Mouse (Mus musculus) heart, embryonic 10.5 days (tissue): ENCODE measurements around the gene Psmb9. TPM values are rescaled to one million over a fixed set of nuclear protein-coding genes. Genes with fewer than 3 reads are reported as not detected.
A peak's percentile ranks its signal among the peaks of the same experiment; 100 is the strongest.

Experiments
- DNase-seq: peaks from one replicate; pipeline ENCODE4 v3.0.0-alpha.2; 2017; ENCODE audit warnings: low spot score
- H3K27ac ChIP-seq: fragments of 300-500 bp; sonication (generic); 2 replicates; pipeline ENCODE4 v1.5.1; 2016; ENCODE audit warnings: mild to moderate bottlenecking
- H3K27me3 ChIP-seq: fragments of 300-500 bp; sonication (generic); 2 replicates; pipeline ENCODE4 v1.6.1; 2016; ENCODE audit warnings: mild to moderate bottlenecking; ENCODE audit not compliant: poor library complexity, insufficient read depth, severe bottlenecking
- H3K36me3 ChIP-seq: fragments of 300-500 bp; sonication (generic); 2 replicates; pipeline ENCODE4 v1.6.1; 2016; ENCODE audit warnings: mild to moderate bottlenecking, moderate library complexity
- H3K4me1 ChIP-seq: fragments of 300-500 bp; sonication (generic); 2 replicates; pipeline ENCODE4 v1.6.1; 2016; ENCODE audit warnings: mild to moderate bottlenecking
- H3K4me3 ChIP-seq: fragments of 300-500 bp; sonication (generic); 2 replicates; pipeline ENCODE4 v1.5.1; 2016; ENCODE audit warnings: mild to moderate bottlenecking, moderate library complexity
- H3K9me3 ChIP-seq: fragments of 300-500 bp; sonication (generic); 2 replicates; pipeline ENCODE4 v1.6.1; 2016; ENCODE audit warnings: mild to moderate bottlenecking, moderate library complexity
- WGBS: fragments of 180-500 bp; shearing (Covaris S2); methylation state at CpG from one replicate; pipeline ENCODE4 v1.1.7; 2016; 5-methylcytosine and 5-hydroxymethylcytosine counted together
- polyA plus RNA-seq: library from polyadenylated mRNA; unstranded; fragments of >200 nt; fragmentation: Nextera tagmentation; extraction: Ambion mirVana; gene quantifications from 2 replicates; pipeline ENCODE4 v1.2.1, GENCODE M21; 2016

Psmb9 gene
- polyA plus RNA-seq, 1 experiment from 2014 or later, result 0.60 TPM

DNA sequence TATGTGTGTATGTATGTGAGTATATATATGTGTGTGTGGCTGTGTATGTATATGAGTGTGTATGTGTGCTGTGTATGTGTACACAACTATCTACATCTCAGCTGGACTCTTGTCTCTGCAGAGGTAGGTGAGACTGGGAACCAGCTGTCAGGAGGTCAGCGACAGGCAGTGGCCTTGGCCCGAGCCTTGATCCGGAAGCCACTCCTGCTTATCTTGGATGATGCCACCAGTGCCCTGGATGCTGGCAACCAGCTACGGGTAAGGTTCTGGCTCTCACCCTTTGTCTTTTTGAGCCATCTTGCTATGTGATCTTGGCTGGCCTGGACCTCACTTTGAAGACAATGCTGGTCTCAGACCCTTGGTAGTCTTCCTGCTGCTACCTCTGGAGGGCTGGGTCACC lies 7.2 kb upstream of the Psmb9 start:
- peaks cover 17% of the 10 kb centered on the region for H3K4me1 ChIP-seq
- no peaks in the 10 kb centered on the region for H3K36me3 ChIP-seq
- no peak for DNase-seq
- peaks cover 99% of the 10 kb centered on the region for H3K27me3 ChIP-seq
- no peak overlapping the region for H3K4me3 ChIP-seq
- H3K27ac ChIP-seq, result no peak overlapping the region
- WGBS, result 77% methylated on average over 4 of the region's 4 CpGs
- H3K9me3 ChIP-seq, result no peaks in the 10 kb centered on the region

GRCm38 (mm10) chr17:34193468-34193867 lies 5.9 kb upstream of the Psmb9 start:
- DNase-seq, result peak; percentile 73
- 47% methylated on average over 8 of the region's 8 CpGs for WGBS
- Histone ChIP-seq H3K9me3 (no peaks in the 10 kb centered on the region), H3K4me1 (peaks cover 16% of the 10 kb centered on the region), H3K36me3 (no peaks in the 10 kb centered on the region), H3K27ac (no peak overlapping the region), H3K27me3 (peaks cover 98% of the 10 kb centered on the region), H3K4me3 (no peak overlapping the region)

DNA sequence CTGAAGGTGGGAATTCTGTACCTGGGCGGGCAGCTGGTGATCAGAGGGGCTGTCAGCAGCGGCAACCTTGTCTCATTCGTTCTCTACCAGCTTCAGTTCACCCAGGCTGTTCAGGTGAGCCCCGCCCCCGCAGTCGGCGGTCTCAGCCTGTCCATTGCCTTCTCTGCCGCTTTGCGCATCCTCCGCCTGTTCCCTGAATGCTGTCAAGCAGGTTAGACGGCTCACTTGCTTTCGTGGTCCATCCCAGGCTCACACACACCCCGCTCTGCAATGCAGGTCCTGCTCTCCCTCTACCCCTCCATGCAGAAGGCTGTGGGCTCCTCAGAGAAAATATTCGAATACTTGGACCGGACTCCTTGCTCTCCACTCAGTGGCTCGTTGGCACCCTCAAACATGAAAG lies 5.3 kb upstream of the Psmb9 start:
- Histone ChIP-seq H3K9me3 (no peaks in the 10 kb centered on the region), H3K4me3 (no peak overlapping the region), H3K36me3 (no peaks in the 10 kb centered on the region), H3K4me1 (peaks cover 15% of the 10 kb centered on the region), H3K27ac (no peak overlapping the region), H3K27me3 (peaks cover 98% of the 10 kb centered on the region)
- peak; percentile 56 for DNase-seq
- 21% methylated on average over 16 of the region's 16 CpGs for WGBS

DNA sequence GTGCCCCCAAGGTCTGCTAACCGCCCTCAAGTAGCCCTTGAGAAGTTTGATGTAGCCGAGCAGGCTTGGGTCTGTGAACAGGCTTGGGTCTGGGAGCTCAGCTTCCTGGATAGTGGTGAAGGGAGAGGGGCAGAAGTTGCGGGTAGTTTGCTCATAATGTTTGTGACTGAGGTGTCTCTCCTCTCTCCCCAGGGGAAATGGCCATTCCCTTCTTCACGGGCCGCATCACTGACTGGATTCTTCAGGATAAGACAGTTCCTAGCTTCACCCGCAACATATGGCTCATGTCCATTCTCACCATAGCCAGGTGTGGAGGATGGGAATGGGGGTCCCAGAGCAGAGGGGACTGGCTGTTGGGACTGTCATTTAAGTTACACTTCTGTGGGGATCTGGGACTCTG lies 1.4 kb upstream of the Psmb9 start:
- H3K27me3 ChIP-seq, result peaks cover 98% of the 10 kb centered on the region
- no peaks in the 10 kb centered on the region for H3K9me3 ChIP-seq
- no peaks in the 10 kb centered on the region for H3K36me3 ChIP-seq
- H3K4me1 ChIP-seq, result peaks cover 20% of the 10 kb centered on the region
- DNase-seq, result peak; percentile 48
- H3K27ac ChIP-seq, result no peak overlapping the region
- WGBS, result 62% methylated on average over 6 of the region's 6 CpGs
- no peak overlapping the region for H3K4me3 ChIP-seq

GRCm38 (mm10) chr17:34188010-34188409 lies 446 bp upstream of the Psmb9 start:
- peak; percentile 75 for DNase-seq
- Histone ChIP-seq H3K27me3 (peaks cover 98% of the 10 kb centered on the region), H3K27ac (peak overlapping the region; percentile 56; the same call in 1 of the 2 replicates), H3K4me1 (peaks cover 19% of the 10 kb centered on the region), H3K9me3 (no peaks in the 10 kb centered on the region), H3K4me3 (peak overlapping the region; percentile 68), H3K36me3 (no peaks in the 10 kb centered on the region)
- WGBS, result 7% methylated on average over 20 of the region's 20 CpGs

GRCm38 (mm10) chr17:34186885-34187260 lies 691 bp downstream of the Psmb9 start:
- Histone ChIP-seq H3K27me3 (peaks cover 97% of the 10 kb centered on the region), H3K4me3 (peak overlapping the region; percentile 68), H3K4me1 (peaks cover 17% of the 10 kb centered on the region), H3K27ac (peak overlapping the region; percentile 56; the same call in 1 of the 2 replicates), H3K9me3 (no peaks in the 10 kb centered on the region), H3K36me3 (no peaks in the 10 kb centered on the region)
- no peak for DNase-seq
- WGBS, result 5% methylated on average over 14 of the region's 14 CpGs

- peak; percentile 68 for DNase-seq
- Histone ChIP-seq H3K4me1 (peaks cover 17% of the 10 kb centered on the region), H3K4me3 (no peak overlapping the region), H3K9me3 (no peaks in the 10 kb centered on the region), H3K27ac (no peak overlapping the region), H3K27me3 (peaks cover 91% of the 10 kb centered on the region), H3K36me3 (no peaks in the 10 kb centered on the region)
- 83% methylated on average over 9 of the region's 9 CpGs for WGBS
These were observed 2.0 kb downstream of the Psmb9 start for GRCm38 (mm10) chr17:34185526-34185925.

GRCm38 (mm10) chr17:34183564-34184219 lies 3.9 kb downstream of the Psmb9 start:
- DNase-seq, result peak; percentile 66
- no peak overlapping the region for H3K4me3 ChIP-seq
- WGBS, result 69% methylated on average over 15 of the region's 15 CpGs
- H3K36me3 ChIP-seq, result no peaks in the 10 kb centered on the region
- peaks cover 17% of the 10 kb centered on the region for H3K4me1 ChIP-seq
- H3K27ac ChIP-seq, result no peak overlapping the region
- H3K27me3 ChIP-seq, result peaks cover 73% of the 10 kb centered on the region
- no peaks in the 10 kb centered on the region for H3K9me3 ChIP-seq

- DNase-seq, result no peak
- WGBS, result 67% methylated on average over 13 of the region's 13 CpGs
- no peak overlapping the region for H3K4me3 ChIP-seq
- 0 out of 2 replicates have a peak, but pooled peaks cover 7% of the 10 kb centered on the region for H3K9me3 ChIP-seq
- no peaks in the 10 kb centered on the region for H3K4me1 ChIP-seq
- H3K27me3 ChIP-seq, result peaks cover 40% of the 10 kb centered on the region
- H3K27ac ChIP-seq, result no peak overlapping the region
- no peaks in the 10 kb centered on the region for H3K36me3 ChIP-seq
These were observed 7.4 kb downstream of the Psmb9 start for GRCm38 (mm10) chr17:34179913-34180859.

DNA sequence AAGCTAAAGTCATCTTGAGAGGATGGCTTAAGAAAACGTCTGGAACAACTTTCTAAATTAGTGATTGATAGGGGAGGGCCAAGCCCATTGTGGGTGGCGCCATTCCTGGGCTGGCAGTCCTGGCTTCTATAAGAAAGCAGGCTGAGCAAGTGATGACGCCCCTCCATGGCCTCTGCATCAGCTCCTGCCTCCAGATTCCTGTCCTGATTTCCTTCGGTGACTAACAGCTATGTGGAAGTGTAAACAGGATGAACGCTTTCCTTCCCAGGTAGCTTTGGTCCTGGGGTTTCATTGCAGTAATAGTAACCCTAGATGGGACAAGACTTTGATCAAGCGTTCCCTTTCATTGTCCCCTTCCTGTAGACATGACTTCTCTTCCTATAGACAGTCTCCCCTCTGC lies 8.5 kb downstream of the Psmb9 start:
- no peak overlapping the region for H3K27ac ChIP-seq
- no peaks in the 10 kb centered on the region for H3K36me3 ChIP-seq
- 0 out of 2 replicates have a peak, but pooled peaks cover 7% of the 10 kb centered on the region for H3K9me3 ChIP-seq
- H3K4me3 ChIP-seq, result no peak overlapping the region
- no peaks in the 10 kb centered on the region for H3K4me1 ChIP-seq
- peaks cover 30% of the 10 kb centered on the region for H3K27me3 ChIP-seq
- no peak for DNase-seq
- 64% methylated on average over 6 of the region's 6 CpGs for WGBS

GRCm38 (mm10) chr17:34177179-34177578 lies 10.4 kb downstream of the Psmb9 start:
- Histone ChIP-seq H3K36me3 (no peaks in the 10 kb centered on the region), H3K4me1 (no peaks in the 10 kb centered on the region)
- DNase-seq, result no peak

GRCm38 (mm10) chr17:34174075-34174474 lies 13.5 kb downstream of the Psmb9 start:
- Histone ChIP-seq H3K27me3 (0 out of 2 replicates have a peak, but pooled peaks cover 4% of the 10 kb centered on the region), H3K4me3 (no peak overlapping the region), H3K36me3 (no peaks in the 10 kb centered on the region), H3K9me3 (0 out of 2 replicates have a peak, but pooled peaks cover 9% of the 10 kb centered on the region), H3K4me1 (no peaks in the 10 kb centered on the region), H3K27ac (no peak overlapping the region)
- WGBS, result 64% methylated on average over 1 of the region's 1 CpGs
- DNase-seq, result no peak

More at GRCm38 (mm10) chr17:34177179-34177578, 10.4 kb downstream of the Psmb9 start:
- peaks cover 13% of the 10 kb centered on the region; the same call in 1 of the 2 replicates for H3K27me3 ChIP-seq
- WGBS, result 68% methylated on average over 4 of the region's 4 CpGs
- H3K4me3 ChIP-seq, result no peak overlapping the region
- 0 out of 2 replicates have a peak, but pooled peaks cover 8% of the 10 kb centered on the region for H3K9me3 ChIP-seq
- H3K27ac ChIP-seq, result no peak overlapping the region

GRCm38 (mm10) chr17:34172528-34172927 lies 15.0 kb downstream of the Psmb9 start:
- H3K36me3 ChIP-seq, result no peaks in the 10 kb centered on the region

More at GRCm38 (mm10) chr17:34172528-34172927, 15.0 kb downstream of the Psmb9 start:
- 0 out of 2 replicates have a peak, but pooled peaks cover 4% of the 10 kb centered on the region for H3K27me3 ChIP-seq
- no peak overlapping the region for H3K27ac ChIP-seq
- no peak for DNase-seq
- no peak overlapping the region for H3K4me3 ChIP-seq
- H3K4me1 ChIP-seq, result no peaks in the 10 kb centered on the region
- 0 out of 2 replicates have a peak, but pooled peaks cover 9% of the 10 kb centered on the region for H3K9me3 ChIP-seq
- 89% methylated on average over 5 of the region's 5 CpGs for WGBS
